Mouse (Mus musculus): ENCODE data around the gene Rtp2.

- no peak for TF ChIP-seq CTCF (IDR thresholded peaks at IDR 0.05; ENCODE audit: extremely low read depth, insufficient read depth, insufficient read length, insufficient replicate concordance)
- no peak for TF ChIP-seq POLR2A (IDR thresholded peaks at IDR 0.05; ENCODE audit: low read depth, low read length)
Measured at GRCm38 (mm10) chr16:23921697-23922096, 10.5 kb downstream of the Rtp2 start.

All from spleen, adult 2 months (tissue).